8 mouse cellular contexts compared by ENCODE assay signal in genomic region chr12:54352963-54353606, GRCm38 (mm10).
A peak's percentile ranks its signal among the peaks of the same experiment; 100 is the strongest.
DNase-seq lines count a peak whose midpoint lies in the region; ATAC-seq lines count a peak whose summit lies in the region.

No protein-coding gene starts in this region.

- H3K9me3 ChIP-seq in heart, embryonic 11.5 days (replicated peaks; ENCODE audit: control insufficient read depth, low read length): no peaks in the 10 kb centered on the region
- no peaks in the 10 kb centered on the region for H3K9me3 ChIP-seq in forebrain, embryonic 16.5 days (ENCODE audit: control insufficient read depth, low read length)
- H3K9me3 ChIP-seq in midbrain, embryonic 13.5 days: no peaks in the 10 kb centered on the region

- no peaks in the 10 kb centered on the region for H3K27me3 ChIP-seq in heart, embryonic 11.5 days (ENCODE audit: control insufficient read depth, insufficient read depth, low read length)
- no peaks in the 10 kb centered on the region for H3K27me3 ChIP-seq in forebrain, embryonic 16.5 days (replicated peaks; ENCODE audit: control insufficient read depth, insufficient read depth, low read length)
- H3K27me3 ChIP-seq in midbrain, embryonic 13.5 days: no peaks in the 10 kb centered on the region

- DNase-seq in heart, adult 8-10 months (ENCODE audit: low spot score): peak; percentile 9
- DNase-seq in Muller cell, postnatal 12 days (ENCODE audit: inconsistent ontology term): peak; percentile 17
- DNase-seq in kidney, postnatal 25 days: peak; percentile 35 to 38
- DNase-seq in thymus, postnatal 36 days: peak; percentile 19 to 27
- no peak for DNase-seq in cerebellum, adult 11-12 months

- H3K27ac ChIP-seq in heart, embryonic 11.5 days (ENCODE audit: low read depth, low read length): no peak overlapping the region
- H3K27ac ChIP-seq in forebrain, embryonic 16.5 days (ENCODE audit: low read length): peak overlapping the region; percentile 60; the same call in 1 of the 2 replicates
- peak overlapping the region; percentile 44 for H3K27ac ChIP-seq in midbrain, embryonic 13.5 days

- no peaks in the 10 kb centered on the region for H3K36me3 ChIP-seq in heart, embryonic 11.5 days (ENCODE audit: control insufficient read depth, insufficient read depth, low read length)
- H3K36me3 ChIP-seq in forebrain, embryonic 16.5 days (ENCODE audit: control insufficient read depth, insufficient read depth): no peaks in the 10 kb centered on the region
- H3K36me3 ChIP-seq in midbrain, embryonic 13.5 days: no peaks in the 10 kb centered on the region

- no peak overlapping the region for H3K4me3 ChIP-seq in heart, embryonic 11.5 days (ENCODE audit: low read depth, low read length)
- 0 out of 2 replicates have a peak overlapping the region, but pooled peaks have one; percentile 10 for H3K4me3 ChIP-seq in forebrain, embryonic 16.5 days (replicated peaks; ENCODE audit: low read length)
- no peak overlapping the region for H3K4me3 ChIP-seq in midbrain, embryonic 13.5 days (replicated peaks)

- no peaks in the 10 kb centered on the region for H3K4me1 ChIP-seq in heart, embryonic 11.5 days (ENCODE audit: control insufficient read depth, insufficient read depth, low read length)
- no peaks in the 10 kb centered on the region; the same call in 1 of the 2 replicates for H3K4me1 ChIP-seq in forebrain, embryonic 16.5 days (replicated peaks; ENCODE audit: control insufficient read depth, insufficient read depth, low read length)
- peaks cover 20% of the 10 kb centered on the region for H3K4me1 ChIP-seq in midbrain, embryonic 13.5 days (replicated peaks)

- no peak overlapping the region for H3K4me2 ChIP-seq in heart, embryonic 11.5 days
- peak overlapping the region; percentile 36 for H3K4me2 ChIP-seq in forebrain, embryonic 16.5 days (ENCODE audit: low read length)
- peak overlapping the region; percentile 15; the same call in 1 of the 2 replicates for H3K4me2 ChIP-seq in midbrain, embryonic 13.5 days (replicated peaks)

- H3K9ac ChIP-seq in heart, embryonic 11.5 days (ENCODE audit: low read depth, low read length): no peak overlapping the region
- H3K9ac ChIP-seq in forebrain, embryonic 16.5 days (replicated peaks; ENCODE audit: low read depth, low read length): no peak overlapping the region
- H3K9ac ChIP-seq in midbrain, embryonic 13.5 days (replicated peaks): no peak overlapping the region

- ATAC-seq in heart, embryonic 11.5 days (replicated peaks; ENCODE audit: insufficient number of reproducible peaks, low FRiP score, low TSS enrichment): no peak
- ATAC-seq in forebrain, embryonic 16.5 days: peak; percentile 67
- ATAC-seq in midbrain, embryonic 13.5 days: 0 out of 2 replicates have a peak, but pooled peaks have one; percentile 17

- 75% methylated on average over 10 of the region's 10 CpGs for WGBS in heart, embryonic 11.5 days (ENCODE audit: insufficient replicate concordance)
- WGBS in forebrain, embryonic 16.5 days: 41% methylated on average over 10 of the region's 10 CpGs
- 52% methylated on average over 10 of the region's 10 CpGs for WGBS in midbrain, embryonic 13.5 days
